Mouse (Mus musculus): ENCODE measurements around the gene Mdp1. TPM values are rescaled to one million over a fixed set of nuclear protein-coding genes. Genes with fewer than 3 reads are reported as not detected.
A peak's percentile ranks its signal among the peaks of the same experiment; 100 is the strongest.

Mdp1 gene
- total and polyA plus RNA-seq, 2 experiments from 2014 or later: 51.5 to 63.5 TPM

DNA sequence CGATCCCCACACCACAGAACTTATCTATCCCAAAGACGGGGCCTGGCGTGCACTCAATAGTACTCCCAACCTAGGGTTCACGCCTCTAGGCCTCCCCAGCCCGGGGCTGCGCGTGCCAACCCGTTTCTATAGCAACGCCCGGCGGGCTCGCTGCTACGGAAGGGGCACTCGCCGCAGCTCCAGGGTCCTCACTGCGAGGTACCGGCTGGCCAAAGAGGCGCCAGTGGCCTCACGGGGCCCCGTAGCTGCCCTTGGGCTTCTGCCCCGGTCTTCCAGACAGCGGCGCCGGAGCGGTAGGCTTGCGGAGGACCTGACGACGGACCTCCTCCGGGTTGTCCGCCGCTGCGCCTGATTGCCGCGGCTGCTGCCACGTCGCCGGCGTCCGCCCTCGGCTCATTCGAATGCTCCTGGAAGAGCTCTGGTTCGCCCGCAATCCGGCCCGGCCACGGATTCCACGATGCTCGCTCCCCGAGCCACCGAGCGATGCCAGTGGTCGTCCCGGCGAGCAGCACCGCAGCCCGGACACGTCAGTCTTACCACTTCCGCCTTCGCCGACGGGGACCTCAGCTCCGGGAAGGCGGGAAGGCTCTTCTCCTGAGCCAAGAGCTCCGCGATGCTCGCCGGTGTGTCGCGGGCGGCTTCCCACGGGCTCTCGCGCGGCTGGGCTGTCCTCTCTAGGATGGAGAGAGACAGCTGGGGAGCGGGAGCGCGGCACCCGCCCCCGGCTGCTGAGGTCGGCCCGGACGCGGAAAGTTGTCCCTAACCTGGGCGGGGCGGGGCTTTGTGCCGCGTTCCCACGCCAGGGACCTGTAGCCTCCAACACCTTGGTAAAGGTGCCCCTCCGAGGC, 17.0 kb downstream of the Mdp1 start, which contains the start of gene Tm9sf1:
Tm9sf1 (minus strand) TSS at position 747 of the 848 bp plus-strand sequence.
- H3K27ac ChIP-seq (ENCODE audit: low read depth, low read length): peak within 1 kb of the TSS; percentile 97
- no peaks in the 10 kb centered on the region for H3K9me3 ChIP-seq (ENCODE audit: low read length)
- peaks cover 21% of the 10 kb centered on the region for H3K36me3 ChIP-seq (ENCODE audit: insufficient read depth)
- TF ChIP-seq CTCF (IDR thresholded peaks at IDR 0.05; ENCODE audit: low read depth): 0 out of 2 replicates have a peak, but pooled peaks have one; percentile 11
- peak within 1 kb of the TSS; percentile 89 for H3K4me3 ChIP-seq (ENCODE audit: low read depth, low read length)
- H3K27me3 ChIP-seq (ENCODE audit: insufficient read depth, low read length): no peaks in the 10 kb centered on the region
- H3K4me2 ChIP-seq (ENCODE audit: low read depth): peak within 1 kb of the TSS; percentile 61
- H3K9ac ChIP-seq: peak within 1 kb of the TSS; percentile 93
- ATAC-seq (peak; percentile 90), DNase-seq (peak; percentile 87)
- 1% methylated on average over 89 of the region's 89 CpGs for WGBS
- H3K4me1 ChIP-seq (ENCODE audit: insufficient read depth): peaks cover 10% of the 10 kb centered on the region

DNA sequence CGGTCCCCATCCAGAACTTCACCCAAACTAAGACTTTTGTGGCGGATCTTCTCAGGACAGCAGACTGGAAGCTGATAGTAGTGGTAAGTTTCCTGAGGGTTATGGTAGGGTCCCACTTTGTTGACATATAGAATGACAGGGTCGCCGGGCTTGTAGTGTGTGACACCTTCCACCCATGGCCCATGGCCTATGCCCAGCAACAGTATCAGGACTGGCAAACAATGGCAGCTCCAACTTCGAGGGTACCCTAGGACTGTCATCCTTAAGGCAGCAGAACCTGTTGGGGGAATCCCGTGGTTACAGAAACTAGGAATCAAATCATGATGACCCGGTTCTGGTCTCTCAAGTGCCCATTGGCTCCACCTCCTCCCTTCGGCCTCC, 17.6 kb downstream of the Mdp1 start:
- Histone ChIP-seq H3K9ac (peak overlapping the region; percentile 93), H3K36me3 (ENCODE audit: insufficient read depth) (peaks cover 27% of the 10 kb centered on the region), H3K27me3 (ENCODE audit: insufficient read depth, low read length) (no peaks in the 10 kb centered on the region), H3K27ac (ENCODE audit: low read depth, low read length) (peak overlapping the region; percentile 97), H3K4me2 (ENCODE audit: low read depth) (peak overlapping the region; percentile 61), H3K4me3 (ENCODE audit: low read depth, low read length) (peak overlapping the region; percentile 89), H3K4me1 (ENCODE audit: insufficient read depth) (peaks cover 10% of the 10 kb centered on the region), H3K9me3 (ENCODE audit: low read length) (no peaks in the 10 kb centered on the region)
- TF ChIP-seq CTCF (IDR thresholded peaks at IDR 0.05; ENCODE audit: low read depth): no peak
- ATAC-seq (peak; percentile 14), DNase-seq (no peak)
- WGBS: 21% methylated on average over 8 of the region's 8 CpGs

- DNase-seq: no peak
- Histone ChIP-seq H3K36me3 (ENCODE audit: insufficient read depth) (peaks cover 34% of the 10 kb centered on the region), H3K4me2 (ENCODE audit: low read depth) (no peak overlapping the region), H3K9ac (no peak overlapping the region), H3K9me3 (ENCODE audit: low read length) (no peaks in the 10 kb centered on the region), H3K4me1 (ENCODE audit: insufficient read depth) (peaks cover 10% of the 10 kb centered on the region), H3K27ac (ENCODE audit: low read depth, low read length) (no peak overlapping the region), H3K4me3 (ENCODE audit: low read depth, low read length) (no peak overlapping the region), H3K27me3 (ENCODE audit: insufficient read depth, low read length) (no peaks in the 10 kb centered on the region)
- TF ChIP-seq CTCF (IDR thresholded peaks at IDR 0.05; ENCODE audit: low read depth): no peak
- ATAC-seq: no peak
- WGBS: 97% methylated on average over 13 of the region's 13 CpGs
Measured at GRCm38 (mm10) chr14:55641291-55641690, 19.0 kb downstream of the Mdp1 start.

GRCm38 (mm10) chr14:55640816-55641215, 19.5 kb downstream of the Mdp1 start:
- Histone ChIP-seq H3K9me3 (ENCODE audit: low read length) (no peaks in the 10 kb centered on the region), H3K27ac (ENCODE audit: low read depth, low read length) (no peak overlapping the region), H3K4me2 (ENCODE audit: low read depth) (no peak overlapping the region), H3K27me3 (ENCODE audit: insufficient read depth, low read length) (no peaks in the 10 kb centered on the region), H3K36me3 (ENCODE audit: insufficient read depth) (peaks cover 34% of the 10 kb centered on the region), H3K9ac (no peak overlapping the region), H3K4me3 (ENCODE audit: low read depth, low read length) (no peak overlapping the region), H3K4me1 (ENCODE audit: insufficient read depth) (peaks cover 10% of the 10 kb centered on the region)
- DNase-seq (no peak), ATAC-seq (no peak)
- no peak for TF ChIP-seq CTCF (IDR thresholded peaks at IDR 0.05; ENCODE audit: low read depth)
- WGBS: 96% methylated on average over 14 of the region's 14 CpGs

- no peaks in the 10 kb centered on the region for H3K27me3 ChIP-seq (ENCODE audit: insufficient read depth, low read length)
- H3K36me3 ChIP-seq (ENCODE audit: insufficient read depth): peaks cover 47% of the 10 kb centered on the region
- H3K27ac ChIP-seq (ENCODE audit: low read depth, low read length): no peak within 1 kb of the TSS
- no peaks in the 10 kb centered on the region for H3K9me3 ChIP-seq (ENCODE audit: low read length)
- no peak for TF ChIP-seq CTCF (IDR thresholded peaks at IDR 0.05; ENCODE audit: low read depth)
- H3K4me1 ChIP-seq (ENCODE audit: insufficient read depth): no peaks in the 10 kb centered on the region
- H3K9ac ChIP-seq: no peak within 1 kb of the TSS
- ATAC-seq: no peak
- WGBS: 95% methylated on average over 9 of the region's 9 CpGs
- no peak within 1 kb of the TSS for H3K4me2 ChIP-seq (ENCODE audit: low read depth)
- no peak for DNase-seq
- H3K4me3 ChIP-seq (ENCODE audit: low read depth, low read length): no peak within 1 kb of the TSS
Measured at GRCm38 (mm10) chr14:55637795-55638194, 22.5 kb downstream of the Mdp1 start, which contains the start of gene Gm49378. Gene Gm49378, minus strand, starts transcription at chr14:55637895.

GRCm38 (mm10) chr14:55635523-55636007, 24.7 kb downstream of the Mdp1 start, which contains the start of gene Ipo4:
Gene Ipo4, minus strand, starts transcription at chr14:55635957.
- H3K36me3 ChIP-seq (ENCODE audit: insufficient read depth): peaks cover 64% of the 10 kb centered on the region
- WGBS: 2% methylated on average over 33 of the region's 33 CpGs
- ATAC-seq (peak; percentile 97), DNase-seq (peak; percentile 93)
- H3K27me3 ChIP-seq (ENCODE audit: insufficient read depth, low read length): no peaks in the 10 kb centered on the region
- peak within 1 kb of the TSS; percentile 82 for H3K4me2 ChIP-seq (ENCODE audit: low read depth)
- peak within 1 kb of the TSS; percentile 78 for H3K27ac ChIP-seq (ENCODE audit: low read depth, low read length)
- no peaks in the 10 kb centered on the region for H3K9me3 ChIP-seq (ENCODE audit: low read length)
- TF ChIP-seq CTCF (IDR thresholded peaks at IDR 0.05; ENCODE audit: low read depth): no peak
- H3K9ac ChIP-seq: peak within 1 kb of the TSS; percentile 68
- peak within 1 kb of the TSS; percentile 69 for H3K4me3 ChIP-seq (ENCODE audit: low read depth, low read length)
- no peaks in the 10 kb centered on the region for H3K4me1 ChIP-seq (ENCODE audit: insufficient read depth)

All from forebrain, postnatal 0 days (tissue).